Mouse (Mus musculus): ENCODE measurements around the gene Olfr229. TPM values are rescaled to one million over a fixed set of nuclear protein-coding genes. Genes with fewer than 3 reads are reported as not detected.
"Not testable (repeated sequence)": the region's sequence is repeated elsewhere in the genome, so short reads cannot be mapped to it uniquely, and the experiment has no call there.

The Olfr229 gene
- total RNA-seq (2022), result not detected

DNA sequence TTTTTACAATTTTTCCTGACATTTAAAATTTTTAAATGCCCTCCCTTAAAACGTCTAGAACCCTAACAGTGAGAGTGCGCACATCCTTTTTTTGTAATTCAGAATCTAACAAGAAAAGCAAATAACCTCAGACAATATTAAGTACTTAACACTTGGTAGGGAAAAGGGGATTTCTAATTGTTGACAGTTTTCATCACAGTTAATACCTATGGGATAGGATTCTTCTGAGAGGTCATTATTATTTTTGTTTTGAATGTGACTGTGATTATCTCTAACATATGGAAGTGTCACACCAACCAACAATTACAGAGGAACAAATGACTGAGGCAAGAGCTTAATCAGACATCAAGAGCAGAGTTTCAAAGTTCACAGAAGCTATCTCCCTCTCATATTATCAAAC lies at the start of gene Olfr229:
Gene Olfr229 (plus strand): TSS at position 301 of the 400 bp plus-strand sequence.
- DNase-seq (ENCODE audit: low spot score in 2 of 2), result no peak

DNA sequence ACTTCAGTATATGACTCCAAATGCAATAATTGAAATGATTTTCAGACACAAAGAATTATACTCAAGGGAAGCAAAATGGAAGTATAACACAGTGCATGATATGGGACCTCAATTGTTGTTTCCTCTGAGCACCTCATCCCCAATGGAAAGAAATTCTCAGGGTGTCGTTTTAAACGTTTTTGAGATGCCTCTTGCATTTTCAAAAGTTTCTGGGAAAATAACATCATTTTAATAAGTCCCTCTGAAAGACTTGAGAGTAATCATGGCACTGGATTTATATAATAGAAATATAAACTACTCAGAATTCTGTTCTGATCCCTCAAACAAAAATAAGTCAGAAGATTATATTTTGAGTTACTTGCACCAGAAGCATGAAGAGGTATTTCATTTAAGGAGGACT lies 41.0 kb upstream of the Olfr229 start, which contains the start of gene Olfr972:
Gene Olfr972 (plus strand): TSS at position 301 of the 400 bp plus-strand sequence.
- DNase-seq (ENCODE audit: low spot score in 2 of 2), result no peak

DNA sequence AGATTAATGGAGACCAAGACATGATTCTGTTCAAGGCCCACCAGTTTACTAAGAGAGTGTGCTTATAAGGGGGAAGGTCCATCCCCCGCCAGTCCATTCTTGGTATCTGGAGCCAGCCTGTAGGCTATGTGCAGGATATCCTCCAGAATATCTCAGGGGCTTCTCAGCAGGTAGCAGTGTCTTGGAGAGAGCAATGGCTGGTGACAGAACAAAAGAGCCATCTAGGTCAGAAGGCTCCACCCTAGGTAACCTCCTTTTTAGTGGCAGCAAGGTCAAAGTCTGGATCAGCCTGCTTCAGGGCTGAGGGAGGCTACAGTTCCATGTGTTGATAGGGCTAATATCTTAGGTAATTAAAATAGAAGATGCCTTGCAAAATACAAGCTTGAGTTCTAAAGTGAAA lies 35.1 kb upstream of the Olfr229 start:
- not testable (repeated sequence) for DNase-seq (ENCODE audit: low spot score in 2 of 2)

DNA sequence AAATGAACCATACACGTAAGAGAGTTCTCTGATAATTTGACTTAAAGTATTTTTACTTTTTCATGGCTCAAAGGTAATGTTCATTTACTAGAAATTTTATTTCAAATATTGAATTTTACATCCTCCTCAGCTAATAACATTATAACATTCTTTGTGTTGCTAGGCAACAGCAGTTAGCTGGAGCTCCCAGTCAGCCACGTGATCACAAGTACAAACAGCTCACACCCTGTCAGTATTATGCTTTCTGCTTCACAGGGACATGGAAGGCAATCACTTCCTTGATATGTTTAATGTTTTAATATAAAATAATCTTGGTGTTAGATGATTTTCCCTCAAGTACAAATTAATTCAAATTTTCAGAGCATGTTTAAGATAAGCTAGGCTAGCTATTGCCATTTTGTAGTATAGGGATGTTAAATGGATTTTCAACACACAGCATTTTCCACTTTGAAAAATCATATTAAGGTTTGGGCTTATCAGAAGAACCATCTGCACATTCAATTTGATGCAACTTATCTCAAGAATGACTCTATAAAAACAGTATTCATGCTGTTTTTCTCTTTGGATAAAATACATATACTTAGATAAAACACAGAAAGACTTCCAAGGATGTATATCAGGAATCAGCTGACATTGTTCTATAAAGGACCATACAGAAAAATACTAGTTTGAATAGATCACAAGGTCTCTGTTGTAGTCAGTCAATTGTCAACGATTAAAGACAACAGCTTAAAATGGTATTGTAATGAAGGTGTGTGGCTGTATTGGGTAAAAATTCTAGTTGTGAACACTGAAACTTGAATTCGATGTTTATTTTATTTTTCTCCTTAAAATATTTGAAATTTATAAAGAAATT lies 29.4 kb upstream of the Olfr229 start:
- DNase-seq (ENCODE audit: low spot score in 2 of 2), result not testable (repeated sequence)

DNA sequence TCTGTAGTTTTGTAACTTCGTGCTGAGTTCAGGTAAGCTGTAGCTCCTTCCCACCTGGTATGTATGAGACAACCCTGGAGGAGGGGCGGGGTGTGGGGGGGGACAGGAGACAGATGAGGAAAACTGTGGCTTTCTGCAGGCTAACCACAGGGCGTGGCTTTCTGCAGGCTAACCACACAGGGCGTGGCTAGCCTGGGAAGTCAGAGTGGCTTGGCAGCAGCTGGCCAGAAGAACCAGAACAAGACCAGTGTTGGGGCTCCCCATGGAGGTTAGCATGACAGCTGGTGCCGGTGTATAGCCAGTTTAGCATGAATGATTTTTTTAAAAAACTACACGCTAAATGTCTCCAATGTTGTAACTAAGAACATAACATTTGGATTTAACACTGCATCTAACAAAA lies 2.0 kb upstream of the Olfr229 start:
- DNase-seq (ENCODE audit: low spot score in 2 of 2), result no peak

DNA sequence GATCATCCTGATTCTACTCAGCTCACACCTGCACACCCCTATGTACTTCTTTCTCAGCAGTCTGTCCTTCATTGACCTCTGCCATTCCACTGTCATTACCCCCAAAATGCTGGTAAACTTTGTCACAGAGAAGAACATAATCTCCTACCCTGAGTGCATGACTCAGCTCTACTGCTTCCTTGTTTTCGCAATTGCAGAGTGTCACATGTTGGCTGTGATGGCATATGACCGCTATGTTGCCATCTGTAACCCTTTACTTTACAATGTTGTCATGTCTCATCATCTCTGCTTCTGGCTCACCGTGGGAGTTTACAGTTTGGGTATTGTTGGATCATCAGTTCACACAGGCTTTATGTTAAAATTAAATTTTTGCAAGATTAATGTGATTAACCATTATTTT lies 2.8 kb downstream of the Olfr229 start:
- DNase-seq (ENCODE audit: low spot score in 2 of 2), result no peak

DNA sequence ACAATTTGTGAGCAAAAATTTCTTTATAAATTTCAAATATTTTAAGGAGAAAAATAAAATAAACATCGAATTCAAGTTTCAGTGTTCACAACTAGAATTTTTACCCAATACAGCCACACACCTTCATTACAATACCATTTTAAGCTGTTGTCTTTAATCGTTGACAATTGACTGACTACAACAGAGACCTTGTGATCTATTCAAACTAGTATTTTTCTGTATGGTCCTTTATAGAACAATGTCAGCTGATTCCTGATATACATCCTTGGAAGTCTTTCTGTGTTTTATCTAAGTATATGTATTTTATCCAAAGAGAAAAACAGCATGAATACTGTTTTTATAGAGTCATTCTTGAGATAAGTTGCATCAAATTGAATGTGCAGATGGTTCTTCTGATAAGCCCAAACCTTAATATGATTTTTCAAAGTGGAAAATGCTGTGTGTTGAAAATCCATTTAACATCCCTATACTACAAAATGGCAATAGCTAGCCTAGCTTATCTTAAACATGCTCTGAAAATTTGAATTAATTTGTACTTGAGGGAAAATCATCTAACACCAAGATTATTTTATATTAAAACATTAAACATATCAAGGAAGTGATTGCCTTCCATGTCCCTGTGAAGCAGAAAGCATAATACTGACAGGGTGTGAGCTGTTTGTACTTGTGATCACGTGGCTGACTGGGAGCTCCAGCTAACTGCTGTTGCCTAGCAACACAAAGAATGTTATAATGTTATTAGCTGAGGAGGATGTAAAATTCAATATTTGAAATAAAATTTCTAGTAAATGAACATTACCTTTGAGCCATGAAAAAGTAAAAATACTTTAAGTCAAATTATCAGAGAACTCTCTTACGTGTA lies 21.1 kb downstream of the Olfr229 start:
- not testable (repeated sequence) for DNase-seq (ENCODE audit: low spot score in 2 of 2)

DNA sequence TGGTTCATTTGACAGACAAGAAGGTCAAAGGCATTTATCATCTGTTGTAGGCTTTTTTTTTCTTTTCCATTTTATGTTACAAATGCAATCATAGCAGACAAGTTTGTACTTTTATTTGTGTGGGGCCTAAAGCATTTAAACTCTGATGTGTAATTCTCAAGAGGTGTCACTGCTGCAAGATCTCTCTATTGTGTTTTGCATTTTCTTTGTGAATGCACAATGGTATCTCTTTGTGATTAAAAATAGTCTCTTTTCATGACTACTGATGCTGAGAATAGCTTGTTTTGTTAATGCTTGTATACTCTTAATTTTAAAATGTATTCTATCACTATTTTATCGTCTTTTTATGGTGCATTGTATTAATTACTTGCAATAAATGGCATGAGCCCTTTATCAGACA lies 21.7 kb downstream of the Olfr229 start:
- DNase-seq (ENCODE audit: low spot score in 2 of 2), result not testable (repeated sequence)

DNA sequence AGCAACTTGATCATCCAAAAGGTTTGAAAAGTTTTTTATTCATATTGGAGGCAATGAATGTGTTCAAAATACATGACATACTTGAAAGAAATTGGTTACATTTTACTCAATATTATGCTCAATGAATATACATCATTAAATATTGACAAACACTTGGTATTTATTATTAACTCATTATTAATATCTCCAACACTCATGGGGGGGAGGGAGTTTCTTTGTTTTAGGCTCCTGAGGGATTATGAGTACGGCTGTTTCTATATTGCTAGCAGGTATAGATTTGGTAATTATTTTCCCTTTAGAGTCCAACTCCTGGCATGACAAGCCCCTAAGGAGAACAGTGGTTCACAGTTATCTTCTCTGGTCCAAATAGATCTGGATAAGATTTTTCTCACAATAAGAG lies 30.1 kb downstream of the Olfr229 start, which contains the start of gene Olfr974:
Gene Olfr974 (plus strand): TSS at position 301 of the 400 bp plus-strand sequence.
- DNase-seq (ENCODE audit: low spot score in 2 of 2), result no peak

DNA sequence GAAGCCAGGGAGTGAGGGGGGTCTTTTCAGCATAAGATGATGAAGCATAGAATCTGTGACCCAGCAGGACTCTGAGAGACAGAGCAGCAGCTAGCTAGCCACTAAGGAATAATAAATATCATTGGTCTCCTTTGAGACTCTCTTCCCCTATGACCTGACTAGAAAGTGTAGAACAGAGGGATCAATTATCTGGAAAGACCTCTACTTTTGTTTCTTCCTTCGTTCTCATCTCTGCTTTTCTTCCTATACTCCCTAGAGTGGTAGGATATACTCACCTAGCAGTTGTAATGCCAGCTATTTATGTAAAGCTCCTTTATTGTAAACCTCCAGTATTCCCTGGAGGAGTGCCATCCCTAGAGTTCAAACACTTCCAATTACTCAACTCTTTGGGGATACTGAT lies 44.8 kb downstream of the Olfr229 start, which contains the start of gene Olfr975:
Gene Olfr975 (minus strand): TSS at position 101 of the 400 bp plus-strand sequence.
- DNase-seq (ENCODE audit: low spot score in 2 of 2), result no peak

DNA sequence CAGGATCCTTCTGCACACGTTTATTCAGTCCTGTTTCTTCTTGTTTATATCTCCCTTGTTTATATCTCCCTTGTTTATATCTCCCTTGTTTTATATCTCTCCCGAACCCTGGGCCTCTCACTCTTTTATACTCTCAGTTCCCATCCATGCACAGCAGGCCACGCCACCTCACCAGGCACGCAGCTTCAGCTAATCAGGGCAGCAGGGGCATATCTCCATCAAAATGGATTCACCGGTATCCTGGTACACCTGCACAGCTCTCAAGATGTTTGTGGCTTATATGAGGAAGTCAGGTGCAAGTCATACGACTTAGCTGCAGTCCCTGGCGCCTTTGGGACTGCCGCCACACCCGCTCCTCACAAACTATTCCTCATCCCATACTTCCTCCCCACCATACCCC lies 53.9 kb downstream of the Olfr229 start, which contains the start of gene Olfr976:
Gene Olfr976 (minus strand): TSS at position 101 of the 400 bp plus-strand sequence.
- not testable (repeated sequence) for DNase-seq (ENCODE audit: low spot score in 2 of 2)

Other genes with a start within 250 kb of the Olfr229 start
- not detected for gene Olfr963, start 240.1 kb upstream of the Olfr229 start, total RNA-seq (2022)
- gene Olfr149, start 200.2 kb upstream of the Olfr229 start, total RNA-seq (2022), result not detected
- not detected for gene Olfr965, start 196.0 kb upstream of the Olfr229 start, total RNA-seq (2022)
- gene Olfr150, start 176.4 kb upstream of the Olfr229 start, total RNA-seq (2022), result not detected
- not detected for gene Olfr967, start 161.1 kb upstream of the Olfr229 start, total RNA-seq (2022)
- not detected for gene Olfr968, start 124.1 kb upstream of the Olfr229 start, total RNA-seq (2022)
- not detected for gene Olfr969, start 116.4 kb upstream of the Olfr229 start, total RNA-seq (2022)
- gene Olfr970, start 98.5 kb upstream of the Olfr229 start, total RNA-seq (2022), result not detected
- not detected for gene Olfr971, start 70.5 kb upstream of the Olfr229 start, total RNA-seq (2022)
- not detected for gene Olfr972, start 40.9 kb upstream of the Olfr229 start, total RNA-seq (2022)
- gene Olfr974, start 30.2 kb downstream of the Olfr229 start, total RNA-seq (2022), result not detected
- not detected for gene Olfr975, start 44.7 kb downstream of the Olfr229 start, total RNA-seq (2022)
- not detected for gene Olfr976, start 53.8 kb downstream of the Olfr229 start, total RNA-seq (2022)
- not detected for gene Olfr978, start 84.8 kb downstream of the Olfr229 start, total RNA-seq (2022)
- gene Olfr979, start 96.1 kb downstream of the Olfr229 start, total RNA-seq (2022), result not detected
- not detected for gene Olfr980, start 102.2 kb downstream of the Olfr229 start, total RNA-seq (2022)
- not detected for gene Olfr981, start 114.1 kb downstream of the Olfr229 start, total RNA-seq (2022)
- gene Olfr982, start 166.5 kb downstream of the Olfr229 start, total RNA-seq (2022), result not detected
- not detected for gene Olfr983, start 186.3 kb downstream of the Olfr229 start, total RNA-seq (2022)
- not detected for gene Olfr984, start 206.9 kb downstream of the Olfr229 start, total RNA-seq (2022)
- not detected for gene Olfr985, start 222.8 kb downstream of the Olfr229 start, total RNA-seq (2022)
- gene Tmem225, start 240.8 kb downstream of the Olfr229 start, total RNA-seq (2022), result not detected